10 mouse cellular contexts compared by ENCODE assay signal in genomic region chr2:45800131-45800530, GRCm38 (mm10).
"Had no signal": no experiment of that assay in that cellular context is flagged by ENCODE, and none has a peak within 500 bp of the region (broad histone marks: within the 10 kb centered on the region; RNA-seq: fewer than 3 reads in every experiment).

No protein-coding gene starts in this region.

- ATAC-seq: liver, postnatal 0 days; lung, postnatal 0 days; midbrain, embryonic 13.5 days; midbrain, embryonic 15.5 days had no signal

- DNase-seq: liver, postnatal 0 days; lung, adult 2 months; lung, postnatal 14 days; lung, postnatal 36 days; thymus, adult 18-20 months; thymus, postnatal 14 days; thymus, postnatal 36 days had no signal
